In genomic region chr5:132351139-132351538, GRCm38 (mm10) we compare ENCODE assay signal across 22 mouse cellular contexts.
DNase-seq lines count a peak whose midpoint lies in the region; ATAC-seq and TF ChIP-seq lines count a peak whose summit lies in the region.
"Had no signal": no experiment of that assay in that cellular context is flagged by ENCODE, and none has a peak within 500 bp of the region (broad histone marks: within the 10 kb centered on the region; RNA-seq: fewer than 3 reads in every experiment).

No protein-coding gene starts in this region.

- no peaks in the 10 kb centered on the region for H3K36me3 ChIP-seq in lung, postnatal 0 days (ENCODE audit: insufficient read depth, low read length)
- no peaks in the 10 kb centered on the region for H3K36me3 ChIP-seq in hindbrain, embryonic 11.5 days (ENCODE audit: control insufficient read depth, insufficient read depth, low read length)
- H3K36me3 ChIP-seq in forebrain, embryonic 10.5 days (replicated peaks), result peaks cover 5% of the 10 kb centered on the region; the same call in 1 of the 2 replicates
- H3K36me3 ChIP-seq: embryonic facial prominence, embryonic 13.5 days; embryonic facial prominence, embryonic 15.5 days; forebrain, embryonic 15.5 days had no signal

- 0 out of 2 replicates have a peak, but pooled peaks cover 4% of the 10 kb centered on the region for H3K4me1 ChIP-seq in lung, postnatal 0 days (ENCODE audit: insufficient read depth, low read depth, low read length)
- H3K4me1 ChIP-seq in hindbrain, embryonic 11.5 days (replicated peaks; ENCODE audit: control insufficient read depth, insufficient read depth, low read length), result no peaks in the 10 kb centered on the region
- 0 out of 2 replicates have a peak, but pooled peaks cover 3% of the 10 kb centered on the region for H3K4me1 ChIP-seq in forebrain, embryonic 10.5 days

- no peak overlapping the region for H3K27ac ChIP-seq in lung, postnatal 0 days (ENCODE audit: low read length)
- H3K27ac ChIP-seq in hindbrain, embryonic 11.5 days (ENCODE audit: low read depth, low read length), result no peak overlapping the region
- H3K27ac ChIP-seq in forebrain, embryonic 10.5 days, result no peak overlapping the region
- H3K27ac ChIP-seq: embryonic facial prominence, embryonic 13.5 days; embryonic facial prominence, embryonic 15.5 days; forebrain, embryonic 13.5 days; forebrain, embryonic 15.5 days had no signal

- TF ChIP-seq EP300 in lung, postnatal 0 days (IDR thresholded peaks at IDR 0.05), result no peak

- no peaks in the 10 kb centered on the region for H3K27me3 ChIP-seq in lung, postnatal 0 days (replicated peaks; ENCODE audit: insufficient read depth, low read length)
- no peaks in the 10 kb centered on the region for H3K27me3 ChIP-seq in hindbrain, embryonic 11.5 days (ENCODE audit: control insufficient read depth, insufficient read depth, low read length)
- H3K27me3 ChIP-seq in forebrain, embryonic 10.5 days (ENCODE audit: poor library complexity, severe bottlenecking), result no peaks in the 10 kb centered on the region
- H3K27me3 ChIP-seq: embryonic facial prominence, embryonic 13.5 days; embryonic facial prominence, embryonic 15.5 days; forebrain, embryonic 13.5 days; forebrain, embryonic 15.5 days had no signal

- H3K4me3 ChIP-seq in lung, postnatal 0 days (ENCODE audit: low read depth, low read length), result no peak overlapping the region
- no peak overlapping the region for H3K4me3 ChIP-seq in hindbrain, embryonic 11.5 days (ENCODE audit: low read depth, low read length)
- no peak overlapping the region for H3K4me3 ChIP-seq in forebrain, embryonic 10.5 days
- H3K4me3 ChIP-seq: embryonic facial prominence, embryonic 13.5 days; embryonic facial prominence, embryonic 15.5 days; erythroblast, embryonic 14.5 days; forebrain, embryonic 13.5 days; forebrain, embryonic 15.5 days had no signal

- TF ChIP-seq CTCF in lung, postnatal 0 days (IDR thresholded peaks at IDR 0.05), result no peak

- H3K9ac ChIP-seq in lung, postnatal 0 days (replicated peaks; ENCODE audit: low read depth), result no peak overlapping the region
- no peak overlapping the region for H3K9ac ChIP-seq in hindbrain, embryonic 11.5 days (ENCODE audit: low read depth, low read length)
- H3K9ac ChIP-seq: embryonic facial prominence, embryonic 13.5 days; embryonic facial prominence, embryonic 15.5 days; forebrain, embryonic 13.5 days; forebrain, embryonic 15.5 days had no signal

- no peak overlapping the region for H3K4me2 ChIP-seq in lung, postnatal 0 days (replicated peaks; ENCODE audit: low read depth, low read length)
- H3K4me2 ChIP-seq in hindbrain, embryonic 11.5 days (replicated peaks; ENCODE audit: low read depth, low read length), result no peak overlapping the region
- H3K4me2 ChIP-seq: embryonic facial prominence, embryonic 13.5 days; embryonic facial prominence, embryonic 15.5 days; forebrain, embryonic 13.5 days; forebrain, embryonic 15.5 days had no signal

- no peaks in the 10 kb centered on the region for H3K9me3 ChIP-seq in lung, postnatal 0 days (ENCODE audit: low read length)
- H3K9me3 ChIP-seq in hindbrain, embryonic 11.5 days (ENCODE audit: control insufficient read depth, low read length), result no peaks in the 10 kb centered on the region
- H3K9me3 ChIP-seq in forebrain, embryonic 10.5 days, result no peaks in the 10 kb centered on the region
- H3K9me3 ChIP-seq: embryonic facial prominence, embryonic 13.5 days; embryonic facial prominence, embryonic 15.5 days; forebrain, embryonic 13.5 days; forebrain, embryonic 15.5 days had no signal

- peak; percentile 12 for DNase-seq in lung, postnatal 0 days (ENCODE audit: low spot score)
- no peak for DNase-seq in lung, adult 18-20 months
- DNase-seq in hindbrain, embryonic 11.5 days (ENCODE audit: low spot score), result no peak
- DNase-seq in forebrain, embryonic 10.5 days (ENCODE audit: extremely low spot score, low spot score), result no peak
- no peak for DNase-seq in left cerebral cortex, adult 9 months (ENCODE audit: low spot score in 2 of 2)
- DNase-seq: adrenal gland, adult 2 months; adrenal gland, postnatal 10 days; adrenal gland, postnatal 25 days; cerebellum, adult 11-12 months; cerebellum, adult 2 months; cerebellum, adult 9-10 months; cerebellum, postnatal 10 days; cerebellum, postnatal 25 days; embryo, embryonic 11 days had no signal

- no peak for ATAC-seq in lung, postnatal 0 days
- peak; percentile 82 for ATAC-seq in common myeloid progenitor, adult 5-6 weeks (replicated peaks; ENCODE audit: low read depth, poor library complexity, severe bottlenecking)
- peak; percentile 34 to 45; a peak in 2 of 4 replicates for ATAC-seq in hematopoietic stem cell, adult 5-6 weeks (replicated peaks in 1 of 2; ENCODE audit: insufficient read depth in 1 of 2, low FRiP score in 2 of 2, low TSS enrichment in 1 of 2, low read depth in 1 of 2, poor library complexity in 2 of 2, severe bottlenecking in 2 of 2)
- ATAC-seq in megakaryocyte progenitor cell, adult 5-6 weeks (replicated peaks; ENCODE audit: poor library complexity), result peak; percentile 73
- no peak for ATAC-seq in hindbrain, embryonic 11.5 days (ENCODE audit: low FRiP score)
- ATAC-seq: forebrain, embryonic 13.5 days; forebrain, embryonic 15.5 days had no signal

Comparison
In these comparisons a context has a peak if more than half of its experiments do, and no peak if none do; other contexts are left out.
1. ATAC-seq: peak in common myeloid progenitor, adult 5-6 weeks (single experiment), hematopoietic stem cell, adult 5-6 weeks (2 of 2) and megakaryocyte progenitor cell, adult 5-6 weeks (single experiment); none in lung, postnatal 0 days (single experiment) and hindbrain, embryonic 11.5 days (single experiment).